Mouse (Mus musculus): ENCODE measurements at regions not wholly inside any gene's neighbourhood (a gene's known extent, or its start where the extent isn't known, plus 50 kb on each side); places are given as distances from the start of the nearest gene placed in this dataset.

GRCm38 (mm10) chr4:153885836-153886235 is 71.2 kb upstream of the A430005L14Rik start:
- no peak for DNase-seq (ENCODE audit: extremely low spot score in 1 of 2, low spot score in 1 of 2)

DNA sequence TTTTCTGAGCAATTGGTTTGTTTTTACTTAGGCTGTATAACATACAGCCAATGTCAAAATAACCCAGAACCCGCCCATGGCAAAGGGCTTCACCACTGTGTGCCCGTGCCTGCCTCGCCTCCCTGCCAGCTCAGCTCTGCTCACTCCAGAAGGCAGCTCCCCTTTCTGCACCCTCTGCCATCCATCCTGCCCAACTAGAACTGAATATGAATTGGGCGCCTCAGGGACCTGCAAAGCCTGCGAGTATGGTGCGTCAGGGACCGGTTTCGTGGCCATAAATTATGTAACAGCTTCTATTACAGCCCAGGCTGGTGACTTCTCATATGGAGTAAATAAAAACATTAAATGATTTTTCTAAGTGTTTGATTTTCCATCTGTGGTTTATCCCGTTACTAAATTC is 66.9 kb upstream of the A430005L14Rik start:
- DNase-seq (ENCODE audit: extremely low spot score in 1 of 2, low spot score in 1 of 2), result no peak

- DNase-seq (ENCODE audit: extremely low spot score in 1 of 2, low spot score in 1 of 2), result no peak
Measured at GRCm38 (mm10) chr4:153899721-153900120, 57.3 kb upstream of the A430005L14Rik start.

GRCm38 (mm10) chr4:153905076-153905475 is 52.0 kb upstream of the A430005L14Rik start:
- no peak for DNase-seq (ENCODE audit: extremely low spot score in 1 of 2, low spot score in 1 of 2)

- DNase-seq (ENCODE audit: extremely low spot score in 1 of 2, low spot score in 1 of 2), result no peak
Measured at GRCm38 (mm10) chr4:153905511-153905910, 51.5 kb upstream of the A430005L14Rik start.
